Mouse (Mus musculus) gastrocnemius, adult 18-20 months (tissue): Measurements from ENCODE around the gene Acox3. TPM values are rescaled to one million over a fixed set of nuclear protein-coding genes. Genes with fewer than 3 reads are reported as not detected.

ENCODE experiments used
- DNase-seq: peaks from one replicate; pipeline ENCODE4 v3.0.0; 2021; ENCODE audit warnings: low spot score
- total RNA-seq, 2 experiments: library from RNA; stranded (reverse); gene quantifications; 2 replicates each; pipeline ENCODE4 v1.2.3; 2021

The Acox3 gene
- total RNA-seq, 2 experiments from 2014 or later = 17.3 to 18.2 TPM

GRCm38 (mm10) chr5:35610381-35610780 is 27.5 kb downstream of the Acox3 start:
- DNase-seq = no peak

GRCm38 (mm10) chr5:35611170-35611569 is 28.3 kb downstream of the Acox3 start:
- no peak for DNase-seq

- DNase-seq = no peak
Measured at GRCm38 (mm10) chr5:35611900-35612299, 29.1 kb downstream of the Acox3 start.

GRCm38 (mm10) chr5:35612722-35613121 is 29.9 kb downstream of the Acox3 start:
- DNase-seq = no peak

DNA sequence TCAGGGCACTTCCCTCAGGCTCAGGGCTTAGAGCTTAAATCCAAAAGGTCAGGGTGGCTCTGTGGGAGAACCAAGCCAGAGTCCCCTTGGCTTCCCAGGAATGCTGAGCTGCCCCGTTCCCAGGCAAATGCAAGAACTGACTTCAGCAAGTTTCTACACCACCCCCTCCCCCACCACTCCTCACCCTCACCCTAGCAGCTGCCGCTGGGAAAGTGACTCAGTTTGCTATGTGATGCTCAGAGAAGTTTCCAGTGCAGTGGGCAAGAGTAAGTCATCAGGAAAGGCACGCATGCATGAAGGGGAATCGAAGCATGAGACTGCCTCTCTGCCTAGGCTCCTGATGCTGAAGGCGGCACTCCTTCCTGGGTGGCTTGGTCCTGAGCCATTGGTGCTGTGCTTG is 34.1 kb downstream of the Acox3 start:
- no peak for DNase-seq

- DNase-seq = no peak
Measured at GRCm38 (mm10) chr5:35621114-35621513, 38.3 kb downstream of the Acox3 start.

DNA sequence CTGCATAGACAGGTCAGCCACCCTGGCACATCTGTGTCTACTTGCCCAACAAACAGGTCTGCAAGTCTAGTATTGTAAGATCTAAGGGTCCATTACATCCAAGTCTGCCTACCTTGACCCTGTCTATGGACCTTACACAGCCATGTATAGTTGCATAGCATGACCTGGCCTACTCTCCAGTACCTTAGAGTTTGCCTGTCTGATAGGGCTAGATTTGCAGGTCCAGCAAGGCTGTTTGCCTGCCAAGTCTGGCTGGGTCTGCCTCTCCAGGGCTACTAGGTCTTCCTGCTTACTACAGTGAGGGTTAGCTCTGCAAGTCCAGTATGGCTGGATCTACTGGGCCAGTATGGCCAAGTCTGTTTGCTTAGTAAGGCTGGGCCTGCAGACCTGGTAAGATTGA is 41.0 kb downstream of the Acox3 start:
- DNase-seq = no peak

GRCm38 (mm10) chr5:35624751-35625239 is 42.0 kb downstream of the Acox3 start:
- peak; percentile 87 for DNase-seq

DNA sequence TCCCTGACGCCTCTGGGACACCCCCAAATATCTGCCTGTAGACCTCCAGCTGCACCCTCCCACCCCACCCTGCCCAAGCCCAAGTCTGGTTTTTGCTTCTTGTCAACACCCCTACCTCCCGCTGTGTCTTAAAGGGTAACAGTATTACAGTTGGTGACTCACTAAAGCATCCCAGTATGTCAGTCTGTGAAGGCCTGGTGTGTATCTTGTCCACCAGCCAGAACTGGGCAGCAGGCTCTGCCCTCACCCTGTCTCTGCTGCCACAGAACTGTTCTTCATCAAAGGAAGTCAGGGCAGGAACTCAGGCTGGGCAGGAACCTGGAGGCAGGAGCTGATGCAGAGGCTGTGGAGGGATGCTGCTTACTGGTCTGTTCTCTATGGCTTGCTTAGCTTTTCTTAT is 43.6 kb downstream of the Acox3 start:
- no peak for DNase-seq

DNA sequence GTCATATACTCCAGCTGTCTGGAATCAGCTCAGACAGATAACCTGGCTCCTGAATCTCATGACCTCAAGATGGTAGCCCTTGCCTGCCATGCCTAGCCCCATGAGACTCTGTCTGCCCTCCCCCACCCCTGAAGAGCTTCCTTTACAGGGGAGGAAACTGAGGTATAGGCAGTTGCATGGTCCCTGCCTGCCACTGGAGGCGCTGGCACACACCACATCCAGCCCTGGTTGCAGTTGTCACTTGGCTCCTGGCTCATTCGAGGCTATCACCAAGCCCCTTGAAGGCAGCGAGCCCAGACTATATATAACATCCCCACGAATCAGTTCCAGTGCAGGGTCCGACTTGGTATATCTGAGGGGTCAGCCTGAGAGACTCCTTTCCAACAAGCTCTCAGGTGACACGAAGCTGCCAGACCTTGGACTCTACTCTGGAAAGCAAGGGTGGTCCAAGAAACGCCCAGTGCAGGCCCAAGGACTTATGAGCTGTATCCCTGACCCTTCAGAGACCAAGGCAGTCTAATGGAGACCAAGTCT is 44.5 kb downstream of the Acox3 start:
- no peak for DNase-seq

- peak; percentile 88 for DNase-seq
Measured at GRCm38 (mm10) chr5:35628685-35629084, 45.8 kb downstream of the Acox3 start.

DNA sequence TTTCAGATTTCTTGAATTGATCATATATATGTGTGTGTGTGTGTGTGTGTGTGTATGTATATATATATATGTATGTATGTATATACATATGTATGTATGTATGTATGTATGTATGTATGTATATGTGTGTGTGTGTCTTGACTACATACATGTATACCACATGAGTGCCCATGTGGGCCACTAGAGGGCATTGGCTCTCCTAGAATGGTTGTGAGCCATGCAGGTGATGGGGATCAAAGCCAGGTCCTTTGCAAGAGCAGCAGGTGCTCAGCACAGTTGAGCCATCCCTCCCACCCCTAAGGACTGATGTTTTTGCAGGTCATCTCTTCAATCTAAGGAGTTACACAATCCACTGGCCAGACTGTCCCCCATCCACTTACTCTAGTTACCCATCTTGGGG is 46.5 kb downstream of the Acox3 start:
- DNase-seq = no peak

DNA sequence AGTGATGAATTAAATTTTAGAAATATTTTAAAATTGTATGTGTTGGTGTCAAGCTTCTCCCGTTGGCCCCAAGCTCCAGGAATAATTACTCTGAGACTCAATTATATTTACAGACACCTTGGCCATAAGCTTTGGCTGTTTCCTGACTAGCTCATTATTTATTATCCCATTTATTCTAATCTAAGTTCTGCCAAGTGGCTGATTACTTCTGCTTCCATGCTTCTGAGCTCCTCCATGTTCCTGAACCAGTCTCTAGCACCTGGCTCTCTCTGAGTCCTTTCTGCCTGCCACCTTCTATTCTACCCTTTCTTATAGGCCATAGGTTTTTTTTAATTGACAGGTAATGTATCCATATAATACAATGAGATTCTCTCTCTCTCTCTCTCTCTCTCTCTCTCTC is 47.9 kb downstream of the Acox3 start:
- DNase-seq = no peak

- no peak for DNase-seq
Measured at GRCm38 (mm10) chr5:35631224-35631623, 48.4 kb downstream of the Acox3 start.

GRCm38 (mm10) chr5:35631755-35632154 is 48.9 kb downstream of the Acox3 start:
- no peak for DNase-seq

DNA sequence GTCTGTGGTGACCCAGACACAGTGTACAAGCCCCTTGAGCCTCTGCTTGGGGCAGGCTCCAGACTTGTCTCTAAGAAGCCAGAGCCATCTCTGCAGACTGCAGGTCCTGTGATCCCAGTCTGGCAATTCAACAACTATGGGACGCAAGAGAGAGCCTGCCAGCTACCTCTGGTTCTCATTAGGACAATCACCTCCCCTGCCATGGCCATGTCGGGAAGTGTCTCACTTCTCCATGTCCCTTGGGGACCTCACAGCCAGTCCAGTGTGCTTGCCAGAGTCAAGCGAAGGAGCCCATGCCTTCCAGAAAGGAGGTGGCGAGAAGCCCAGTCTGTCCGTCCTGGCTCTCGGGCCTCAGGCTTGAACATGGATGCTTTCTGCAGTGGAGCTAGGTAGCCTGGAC is 50.0 kb downstream of the Acox3 start:
- DNase-seq = peak; percentile 62

- DNase-seq = peak; percentile 77
Measured at GRCm38 (mm10) chr5:35636016-35636415, 53.2 kb downstream of the Acox3 start.

GRCm38 (mm10) chr5:35641961-35642584 is 59.2 kb downstream of the Acox3 start:
- no peak for DNase-seq

DNA sequence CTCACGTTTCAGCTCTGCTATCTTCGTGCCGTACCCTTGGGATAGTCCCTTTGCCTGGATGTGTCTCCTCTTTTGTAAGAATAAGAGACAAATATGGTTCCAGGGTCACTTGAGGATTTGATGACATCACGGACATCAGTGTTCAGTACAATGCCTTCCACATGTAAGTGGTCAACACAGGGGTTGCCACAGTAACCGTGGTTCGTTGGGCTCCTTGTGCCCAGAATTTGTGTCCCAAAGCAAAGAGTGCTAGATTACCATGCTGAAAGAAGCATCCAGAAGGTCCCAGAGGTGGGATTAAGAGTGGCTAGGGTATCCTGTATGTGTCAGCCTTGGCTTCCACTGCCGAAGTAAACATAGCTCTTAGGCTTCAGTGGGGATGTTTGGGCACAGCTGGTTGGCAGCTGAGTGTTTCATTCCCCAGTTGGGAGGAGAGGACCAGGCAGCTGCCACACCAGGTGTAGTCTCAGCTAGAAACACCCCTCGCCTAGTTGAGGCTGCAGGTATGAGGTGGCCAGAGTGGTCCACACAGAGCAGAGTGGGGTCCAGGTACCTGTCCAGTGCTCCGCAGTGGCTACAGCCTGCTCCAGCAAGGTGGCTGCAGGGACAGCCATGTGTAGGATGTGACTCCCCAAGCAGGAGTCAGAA is 60.7 kb downstream of the Acox3 start:
- DNase-seq = peak; percentile 42

DNA sequence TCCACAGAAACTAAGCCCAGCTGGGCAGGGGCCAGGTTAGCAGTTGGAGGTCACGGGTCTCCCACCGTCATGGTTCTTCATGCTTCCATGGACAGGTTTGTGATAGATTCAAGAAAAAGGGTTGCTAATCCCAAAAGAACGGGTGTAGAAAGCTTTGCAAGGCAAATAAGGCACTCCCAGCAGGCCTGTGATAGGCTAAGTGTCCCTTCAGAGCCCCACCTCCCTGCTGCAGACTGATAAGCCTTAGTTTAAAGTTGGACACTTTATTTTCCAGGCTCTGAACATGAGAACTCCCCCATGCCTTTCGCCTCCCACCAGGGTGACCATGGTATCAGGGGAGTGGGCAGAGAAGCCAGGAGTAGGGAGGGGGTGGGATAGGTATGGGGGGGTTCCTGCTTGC is 61.2 kb downstream of the Acox3 start:
- no peak for DNase-seq

GRCm38 (mm10) chr5:35645938-35646493 is 63.2 kb downstream of the Acox3 start:
- DNase-seq = no peak

- DNase-seq = peak; percentile 68
Measured at GRCm38 (mm10) chr5:35646927-35647326, 64.1 kb downstream of the Acox3 start.

DNA sequence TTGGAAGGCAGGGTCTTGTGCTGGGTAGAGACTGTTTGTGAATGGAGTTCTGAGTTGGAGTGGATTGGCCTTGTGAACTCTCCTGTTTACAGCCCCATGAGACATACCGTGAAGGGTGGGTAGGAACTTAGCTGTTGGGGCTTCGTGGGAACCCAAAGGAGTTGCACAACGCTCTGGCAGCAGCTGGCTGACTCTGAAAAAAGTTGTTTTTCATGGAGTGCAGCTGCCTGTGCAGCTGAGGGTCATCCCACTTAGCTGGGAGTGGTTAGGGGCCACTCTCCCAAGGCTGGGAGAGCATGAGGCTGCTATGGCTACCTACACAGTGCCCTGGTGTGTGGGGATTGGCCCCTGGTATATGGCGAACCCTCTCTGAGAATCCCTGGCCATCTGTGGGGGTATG is 64.7 kb downstream of the Acox3 start:
- DNase-seq = peak; percentile 74
